Mouse (Mus musculus): ENCODE data around the gene Nrp2. TPM values are rescaled to one million over a fixed set of nuclear protein-coding genes. Genes with fewer than 3 reads are reported as not detected.

Gene Nrp2
- total RNA-seq (2023): 1.0 TPM

DNA sequence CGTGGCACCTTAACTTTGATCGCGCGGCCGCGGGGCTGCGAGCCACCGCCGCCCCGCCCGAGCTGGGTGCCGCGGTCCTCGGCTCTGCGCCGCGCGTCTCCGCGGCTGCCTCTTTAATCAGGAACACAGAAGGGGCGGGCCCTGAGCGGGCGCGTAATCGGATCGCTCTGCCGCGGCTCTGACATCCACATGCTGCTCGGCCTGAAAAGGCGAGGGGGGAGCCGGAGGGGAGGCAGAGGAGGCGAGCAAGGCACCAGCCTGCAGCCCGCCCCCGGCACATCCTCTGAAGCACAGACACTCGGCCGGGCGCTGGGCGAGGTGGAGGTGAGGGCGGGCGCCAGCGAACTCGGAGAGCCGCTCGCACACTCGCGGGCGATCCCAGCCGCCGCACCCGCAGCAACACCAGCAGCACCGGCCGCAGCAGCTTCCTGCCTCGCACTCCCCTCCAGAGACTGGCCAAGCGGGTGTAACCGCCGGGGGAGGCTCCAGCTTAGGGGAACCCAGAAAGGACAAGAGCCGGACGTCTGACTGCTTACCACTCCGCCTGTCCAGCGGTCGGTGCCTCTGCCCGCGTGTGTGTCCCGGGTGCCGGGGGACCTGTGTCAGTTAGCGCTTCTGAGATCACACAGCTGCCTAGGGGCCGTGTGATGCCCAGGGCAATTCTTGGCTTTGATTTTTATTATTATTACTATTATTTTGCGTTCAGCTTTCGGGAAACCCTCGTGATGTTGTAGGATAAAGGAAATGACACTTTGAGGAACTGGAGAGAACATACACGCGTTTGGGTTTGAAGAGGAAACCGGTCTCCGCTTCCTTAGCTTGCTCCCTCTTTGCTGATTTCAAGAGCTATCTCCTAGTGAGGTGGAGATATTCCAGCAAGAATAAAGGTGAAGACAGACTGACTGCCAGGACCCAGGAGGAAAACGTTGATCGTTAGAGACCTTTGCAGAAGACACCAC, at the start of gene Nrp2:
TSS of gene Nrp2 (plus strand) at position 128 of the 959 bp plus-strand sequence.

